Mouse (Mus musculus): Measurements from ENCODE around the gene Prkd1.

Gene Prkd1

GRCm38 (mm10) chr12:50558231-50558630 is 90.7 kb downstream of the Prkd1 start:
- DNase-seq (ENCODE audit: low read depth, low spot score): no peak

- DNase-seq (ENCODE audit: low read depth, low spot score): no peak
Measured at GRCm38 (mm10) chr12:50554214-50554613, 94.7 kb downstream of the Prkd1 start.

- DNase-seq (ENCODE audit: low read depth, low spot score): no peak
Measured at GRCm38 (mm10) chr12:50549860-50550555, 98.9 kb downstream of the Prkd1 start.

GRCm38 (mm10) chr12:50546394-50546793 is 102.5 kb downstream of the Prkd1 start:
- DNase-seq (ENCODE audit: low read depth, low spot score): no peak

GRCm38 (mm10) chr12:50545610-50545919 is 103.3 kb downstream of the Prkd1 start:
- DNase-seq (ENCODE audit: low read depth, low spot score): no peak

GRCm38 (mm10) chr12:50544855-50545609 is 103.9 kb downstream of the Prkd1 start:
- DNase-seq (ENCODE audit: low read depth, low spot score): no peak

- DNase-seq (ENCODE audit: low read depth, low spot score): no peak
Measured at GRCm38 (mm10) chr12:50540793-50541192, 108.1 kb downstream of the Prkd1 start.

- peak; percentile 56 for DNase-seq (ENCODE audit: low read depth, low spot score)
Measured at GRCm38 (mm10) chr12:50538296-50538965, 110.5 kb downstream of the Prkd1 start.

GRCm38 (mm10) chr12:50537761-50538160 is 111.1 kb downstream of the Prkd1 start:
- DNase-seq (ENCODE audit: low read depth, low spot score): no peak

- no peak for DNase-seq (ENCODE audit: low read depth, low spot score)
Measured at GRCm38 (mm10) chr12:50537006-50537405, 111.9 kb downstream of the Prkd1 start.

- no peak for DNase-seq (ENCODE audit: low read depth, low spot score)
Measured at GRCm38 (mm10) chr12:50528633-50529032, 120.3 kb downstream of the Prkd1 start.

- DNase-seq (ENCODE audit: low read depth, low spot score): no peak
Measured at GRCm38 (mm10) chr12:50524061-50524460, 124.8 kb downstream of the Prkd1 start.

- no peak for DNase-seq (ENCODE audit: low read depth, low spot score)
Measured at GRCm38 (mm10) chr12:50514526-50514925, 134.4 kb downstream of the Prkd1 start.

- DNase-seq (ENCODE audit: low read depth, low spot score): no peak
Measured at GRCm38 (mm10) chr12:50511486-50512225, 137.2 kb downstream of the Prkd1 start.

GRCm38 (mm10) chr12:50508762-50509161 is 140.1 kb downstream of the Prkd1 start:
- no peak for DNase-seq (ENCODE audit: low read depth, low spot score)

- DNase-seq (ENCODE audit: low read depth, low spot score): no peak
Measured at GRCm38 (mm10) chr12:50499796-50500504, 148.9 kb downstream of the Prkd1 start.

GRCm38 (mm10) chr12:50496006-50496405 is 152.9 kb downstream of the Prkd1 start:
- no peak for DNase-seq (ENCODE audit: low read depth, low spot score)

GRCm38 (mm10) chr12:50479784-50480183 is 169.1 kb downstream of the Prkd1 start:
- DNase-seq (ENCODE audit: low read depth, low spot score): no peak

- DNase-seq (ENCODE audit: low read depth, low spot score): no peak
Measured at GRCm38 (mm10) chr12:50457151-50457550, 191.7 kb downstream of the Prkd1 start.

GRCm38 (mm10) chr12:50451761-50452160 is 197.1 kb downstream of the Prkd1 start:
- DNase-seq (ENCODE audit: low read depth, low spot score): no peak

GRCm38 (mm10) chr12:50436660-50437059 is 212.2 kb downstream of the Prkd1 start:
- no peak for DNase-seq (ENCODE audit: low read depth, low spot score)

Data from brain, embryonic 18.5 days (tissue).